Mouse (Mus musculus): Measurements from ENCODE around the gene Enpp1. TPM values are rescaled to one million over a fixed set of nuclear protein-coding genes. Genes with fewer than 3 reads are reported as not detected.

The Enpp1 gene
- polyA plus RNA-seq, 1 experiment from 2014 or later: 9.6 TPM

- 71% methylated on average over 2 of the region's 2 CpGs for WGBS
- ATAC-seq (replicated peaks; ENCODE audit: low FRiP score, low TSS enrichment, low read depth): no peak
- no peaks in the 10 kb centered on the region for H3K36me3 ChIP-seq (ENCODE audit: control insufficient read depth, insufficient read depth, low read length)
- H3K4me1 ChIP-seq (replicated peaks; ENCODE audit: control insufficient read depth, insufficient read depth, low read length): no peaks in the 10 kb centered on the region
- no peaks in the 10 kb centered on the region for H3K27me3 ChIP-seq (replicated peaks; ENCODE audit: control insufficient read depth, insufficient read depth, low read length)
- H3K4me2 ChIP-seq (ENCODE audit: low read length): no peak overlapping the region
- H3K27ac ChIP-seq (ENCODE audit: low read depth): no peak overlapping the region
- H3K4me3 ChIP-seq (ENCODE audit: low read depth, low read length): no peak overlapping the region
- DNase-seq (ENCODE audit: low spot score): peak; percentile 48
- H3K9ac ChIP-seq (ENCODE audit: low read length): no peak overlapping the region
- 0 out of 2 replicates have a peak, but pooled peaks cover 2% of the 10 kb centered on the region for H3K9me3 ChIP-seq (ENCODE audit: control insufficient read depth, low read length)
Observed at GRCm38 (mm10) chr10:24739171-24739570, 27.2 kb upstream of the Enpp1 start.

GRCm38 (mm10) chr10:24738456-24738855 lies 26.5 kb upstream of the Enpp1 start:
- WGBS: 68% methylated on average over 2 of the region's 2 CpGs
- no peak overlapping the region for H3K4me2 ChIP-seq (ENCODE audit: low read length)
- no peak overlapping the region for H3K4me3 ChIP-seq (ENCODE audit: low read depth, low read length)
- no peaks in the 10 kb centered on the region for H3K4me1 ChIP-seq (replicated peaks; ENCODE audit: control insufficient read depth, insufficient read depth, low read length)
- 0 out of 2 replicates have a peak, but pooled peaks cover 2% of the 10 kb centered on the region for H3K9me3 ChIP-seq (ENCODE audit: control insufficient read depth, low read length)
- no peak overlapping the region for H3K9ac ChIP-seq (ENCODE audit: low read length)
- no peaks in the 10 kb centered on the region for H3K36me3 ChIP-seq (ENCODE audit: control insufficient read depth, insufficient read depth, low read length)
- H3K27ac ChIP-seq (ENCODE audit: low read depth): no peak overlapping the region
- H3K27me3 ChIP-seq (replicated peaks; ENCODE audit: control insufficient read depth, insufficient read depth, low read length): no peaks in the 10 kb centered on the region
- DNase-seq (ENCODE audit: low spot score) (no peak), ATAC-seq (replicated peaks; ENCODE audit: low FRiP score, low TSS enrichment, low read depth) (no peak)

- no peak for ATAC-seq (replicated peaks; ENCODE audit: low FRiP score, low TSS enrichment, low read depth)
- H3K27me3 ChIP-seq (replicated peaks; ENCODE audit: control insufficient read depth, insufficient read depth, low read length): no peaks in the 10 kb centered on the region
- H3K4me3 ChIP-seq (ENCODE audit: low read depth, low read length): no peak overlapping the region
- 0 out of 2 replicates have a peak, but pooled peaks cover 2% of the 10 kb centered on the region for H3K9me3 ChIP-seq (ENCODE audit: control insufficient read depth, low read length)
- WGBS: 86% methylated on average over 5 of the region's 5 CpGs
- no peak overlapping the region for H3K4me2 ChIP-seq (ENCODE audit: low read length)
- no peak overlapping the region for H3K9ac ChIP-seq (ENCODE audit: low read length)
- peak; percentile 35 for DNase-seq (ENCODE audit: low spot score)
- peaks cover 11% of the 10 kb centered on the region for H3K4me1 ChIP-seq (replicated peaks; ENCODE audit: control insufficient read depth, insufficient read depth, low read length)
- H3K27ac ChIP-seq (ENCODE audit: low read depth): no peak overlapping the region
- no peaks in the 10 kb centered on the region for H3K36me3 ChIP-seq (ENCODE audit: control insufficient read depth, insufficient read depth, low read length)
Observed at GRCm38 (mm10) chr10:24735027-24735777, 23.2 kb upstream of the Enpp1 start.

- ATAC-seq (replicated peaks; ENCODE audit: low FRiP score, low TSS enrichment, low read depth): no peak
- H3K27ac ChIP-seq (ENCODE audit: low read depth): no peak overlapping the region
- no peaks in the 10 kb centered on the region for H3K27me3 ChIP-seq (replicated peaks; ENCODE audit: control insufficient read depth, insufficient read depth, low read length)
- no peaks in the 10 kb centered on the region for H3K9me3 ChIP-seq (ENCODE audit: control insufficient read depth, low read length)
- no peaks in the 10 kb centered on the region for H3K36me3 ChIP-seq (ENCODE audit: control insufficient read depth, insufficient read depth, low read length)
- 88% methylated on average over 4 of the region's 4 CpGs for WGBS
- no peak overlapping the region for H3K4me3 ChIP-seq (ENCODE audit: low read depth, low read length)
- no peak overlapping the region for H3K9ac ChIP-seq (ENCODE audit: low read length)
- DNase-seq (ENCODE audit: low spot score): no peak
- peaks cover 11% of the 10 kb centered on the region for H3K4me1 ChIP-seq (replicated peaks; ENCODE audit: control insufficient read depth, insufficient read depth, low read length)
- H3K4me2 ChIP-seq (ENCODE audit: low read length): no peak overlapping the region
Observed at GRCm38 (mm10) chr10:24727478-24727877, 15.5 kb upstream of the Enpp1 start.

GRCm38 (mm10) chr10:24725197-24725596 lies 13.2 kb upstream of the Enpp1 start:
- Histone ChIP-seq H3K4me2 (ENCODE audit: low read length) (no peak overlapping the region), H3K9me3 (ENCODE audit: control insufficient read depth, low read length) (no peaks in the 10 kb centered on the region), H3K9ac (ENCODE audit: low read length) (no peak overlapping the region), H3K36me3 (ENCODE audit: control insufficient read depth, insufficient read depth, low read length) (no peaks in the 10 kb centered on the region), H3K4me3 (ENCODE audit: low read depth, low read length) (no peak overlapping the region), H3K4me1 (replicated peaks; ENCODE audit: control insufficient read depth, insufficient read depth, low read length) (no peaks in the 10 kb centered on the region), H3K27me3 (replicated peaks; ENCODE audit: control insufficient read depth, insufficient read depth, low read length) (no peaks in the 10 kb centered on the region), H3K27ac (ENCODE audit: low read depth) (no peak overlapping the region)
- no peak for ATAC-seq (replicated peaks; ENCODE audit: low FRiP score, low TSS enrichment, low read depth)
- no peak for DNase-seq (ENCODE audit: low spot score)
- WGBS: 95% methylated on average over 2 of the region's 2 CpGs

GRCm38 (mm10) chr10:24721841-24722240 lies 9.9 kb upstream of the Enpp1 start:
- H3K27ac ChIP-seq (ENCODE audit: low read depth): no peak overlapping the region
- H3K27me3 ChIP-seq (replicated peaks; ENCODE audit: control insufficient read depth, insufficient read depth, low read length): no peaks in the 10 kb centered on the region
- H3K9ac ChIP-seq (ENCODE audit: low read length): no peak overlapping the region
- DNase-seq (ENCODE audit: low spot score) (no peak), ATAC-seq (replicated peaks; ENCODE audit: low FRiP score, low TSS enrichment, low read depth) (no peak)
- H3K36me3 ChIP-seq (ENCODE audit: control insufficient read depth, insufficient read depth, low read length): no peaks in the 10 kb centered on the region
- no peak overlapping the region for H3K4me3 ChIP-seq (ENCODE audit: low read depth, low read length)
- WGBS: 89% methylated on average over 3 of the region's 3 CpGs
- H3K4me2 ChIP-seq (ENCODE audit: low read length): no peak overlapping the region
- no peaks in the 10 kb centered on the region for H3K9me3 ChIP-seq (ENCODE audit: control insufficient read depth, low read length)
- H3K4me1 ChIP-seq (replicated peaks; ENCODE audit: control insufficient read depth, insufficient read depth, low read length): no peaks in the 10 kb centered on the region

- H3K27me3 ChIP-seq (replicated peaks; ENCODE audit: control insufficient read depth, insufficient read depth, low read length): no peaks in the 10 kb centered on the region
- no peak overlapping the region for H3K27ac ChIP-seq (ENCODE audit: low read depth)
- no peaks in the 10 kb centered on the region for H3K4me1 ChIP-seq (replicated peaks; ENCODE audit: control insufficient read depth, insufficient read depth, low read length)
- H3K4me3 ChIP-seq (ENCODE audit: low read depth, low read length): no peak overlapping the region
- H3K4me2 ChIP-seq (ENCODE audit: low read length): no peak overlapping the region
- no peaks in the 10 kb centered on the region for H3K36me3 ChIP-seq (ENCODE audit: control insufficient read depth, insufficient read depth, low read length)
- 75% methylated on average over 4 of the region's 4 CpGs for WGBS
- no peak overlapping the region for H3K9ac ChIP-seq (ENCODE audit: low read length)
- H3K9me3 ChIP-seq (ENCODE audit: control insufficient read depth, low read length): no peaks in the 10 kb centered on the region
- DNase-seq (ENCODE audit: low spot score): no peak
- ATAC-seq (replicated peaks; ENCODE audit: low FRiP score, low TSS enrichment, low read depth): no peak
Observed at GRCm38 (mm10) chr10:24719383-24719782, 7.4 kb upstream of the Enpp1 start.

GRCm38 (mm10) chr10:24718720-24719119 lies 6.8 kb upstream of the Enpp1 start:
- no peak overlapping the region for H3K9ac ChIP-seq (ENCODE audit: low read length)
- H3K4me3 ChIP-seq (ENCODE audit: low read depth, low read length): no peak overlapping the region
- no peak overlapping the region for H3K4me2 ChIP-seq (ENCODE audit: low read length)
- no peaks in the 10 kb centered on the region for H3K9me3 ChIP-seq (ENCODE audit: control insufficient read depth, low read length)
- no peaks in the 10 kb centered on the region for H3K36me3 ChIP-seq (ENCODE audit: control insufficient read depth, insufficient read depth, low read length)
- WGBS: 55% methylated on average over 11 of the region's 11 CpGs
- H3K27ac ChIP-seq (ENCODE audit: low read depth): no peak overlapping the region
- ATAC-seq (replicated peaks; ENCODE audit: low FRiP score, low TSS enrichment, low read depth) (no peak), DNase-seq (ENCODE audit: low spot score) (no peak)
- H3K4me1 ChIP-seq (replicated peaks; ENCODE audit: control insufficient read depth, insufficient read depth, low read length): no peaks in the 10 kb centered on the region
- no peaks in the 10 kb centered on the region for H3K27me3 ChIP-seq (replicated peaks; ENCODE audit: control insufficient read depth, insufficient read depth, low read length)

- no peak overlapping the region for H3K4me3 ChIP-seq (ENCODE audit: low read depth, low read length)
- H3K9ac ChIP-seq (ENCODE audit: low read length): no peak overlapping the region
- ATAC-seq (replicated peaks; ENCODE audit: low FRiP score, low TSS enrichment, low read depth) (no peak), DNase-seq (ENCODE audit: low spot score) (no peak)
- H3K4me1 ChIP-seq (replicated peaks; ENCODE audit: control insufficient read depth, insufficient read depth, low read length): no peaks in the 10 kb centered on the region
- H3K27me3 ChIP-seq (replicated peaks; ENCODE audit: control insufficient read depth, insufficient read depth, low read length): no peaks in the 10 kb centered on the region
- no peaks in the 10 kb centered on the region for H3K36me3 ChIP-seq (ENCODE audit: control insufficient read depth, insufficient read depth, low read length)
- WGBS: 64% methylated on average over 14 of the region's 14 CpGs
- no peak overlapping the region for H3K27ac ChIP-seq (ENCODE audit: low read depth)
- H3K9me3 ChIP-seq (ENCODE audit: control insufficient read depth, low read length): no peaks in the 10 kb centered on the region
- H3K4me2 ChIP-seq (ENCODE audit: low read length): no peak overlapping the region
Observed at GRCm38 (mm10) chr10:24718058-24718457, 6.1 kb upstream of the Enpp1 start.

Data from intestine, embryonic 14.5 days (tissue).